Mouse (Mus musculus) G1E (cell line): Measurements from ENCODE around the gene Fdps. TPM values are rescaled to one million over a fixed set of nuclear protein-coding genes. Genes with fewer than 3 reads are reported as not detected.

Source experiments
- ATAC-seq: 2 replicates; pipeline ENCODE4 v1.8.0; 2016; ENCODE audit warnings: mild to moderate bottlenecking; ENCODE audit not compliant: insufficient number of reproducible peaks, poor library complexity, low FRiP score, severe bottlenecking; ENCODE audit errors: extremely low read depth
- DNase-seq: peaks from one replicate; pipeline ENCODE4 v3.0.0; 2012; ENCODE audit warnings: low spot score
- H3K27me3 ChIP-seq: 2 replicates; pipeline ENCODE4 v1.6.1; 2012; ENCODE audit warnings: mild to moderate bottlenecking, low read length, inconsistent platforms; ENCODE audit not compliant: insufficient read depth
- H3K36me3 ChIP-seq: replicated peaks from 2 replicates; pipeline ENCODE3; 2012; ENCODE audit warnings: mild to moderate bottlenecking, inconsistent platforms
- H3K4me1 ChIP-seq: 2 replicates; pipeline ENCODE4 v1.6.1; 2012; ENCODE audit warnings: low read depth, low read length, inconsistent platforms, mixed read lengths; ENCODE audit not compliant: insufficient read depth
- H3K4me3 ChIP-seq: 2 replicates; pipeline ENCODE4 v1.5.1; 2012; ENCODE audit warnings: low read depth, mild to moderate bottlenecking, inconsistent platforms, low read length, moderate library complexity, mixed read lengths
- H3K9me3 ChIP-seq: replicated peaks from 2 replicates; pipeline ENCODE4 v1.6.1; 2012; ENCODE audit warnings: inconsistent platforms
- CTCF ChIP-seq: IDR thresholded peaks from 2 replicates; pipeline ENCODE4 v1.5.1; 2012; ENCODE audit warnings: low read depth, low read length, inconsistent platforms, mixed read lengths
- GATA1 ChIP-seq: IDR thresholded peaks from 2 replicates; pipeline ENCODE4 v1.6.1; 2012; ENCODE audit warnings: borderline replicate concordance, low read length, inconsistent platforms, mixed read lengths
- GATA2 ChIP-seq: IDR thresholded peaks from 2 replicates; pipeline ENCODE4 v1.6.1; 2012; ENCODE audit warnings: low read depth, low read length, inconsistent platforms, borderline replicate concordance
- POLR2AphosphoS5 ChIP-seq: IDR thresholded peaks from 2 replicates; pipeline ENCODE4 v1.6.1; 2012; ENCODE audit warnings: low read depth, low read length, inconsistent platforms; ENCODE audit not compliant: insufficient replicate concordance
- TAL1 ChIP-seq: conservative IDR thresholded peaks from 2 replicates; pipeline ENCODE4 v1.6.1; 2012; ENCODE audit warnings: low read depth, low read length, inconsistent platforms, mixed read lengths
- polyA plus RNA-seq: library from polyadenylated mRNA; stranded (reverse); fragments of >175 nt; gene quantifications from 2 replicates; pipeline ENCODE4 v1.2.3, GENCODE M21; 2012
- total RNA-seq, 2 experiments: library from RNA; stranded (forward) in 1 of 2; stranded (reverse) in 1 of 2; fragments of 200-1000 nt in 1 of 2; fragments of >200 nt in 1 of 2; fragmentation: Nextera tagmentation in 1 of 2; gene quantifications; 2 replicates each; pipeline ENCODE4 v1.2.3; 2014 to 2017

Gene Fdps
- total RNA-seq (2014; fragmentation: Nextera tagmentation) = 59.4 and 73.1 TPM in 2 replicates
- total RNA-seq (2017) = 481 and 571 TPM in 2 replicates
- polyA plus RNA-seq = 11.2 and 22.5 TPM in 2 replicates

GRCm38 (mm10) chr3:89101812-89102494, at the start of gene Fdps:
Fdps (minus strand) TSS chr3:89101959.
- Histone ChIP-seq H3K4me1 (peaks cover 65% of the 10 kb centered on the region), H3K9me3 (no peaks in the 10 kb centered on the region), H3K27me3 (no peaks in the 10 kb centered on the region), H3K4me3 (peak within 1 kb of the TSS; percentile 87), H3K36me3 (peaks cover 41% of the 10 kb centered on the region)
- TF ChIP-seq CTCF = no peak
- no peak for TF ChIP-seq TAL1
- TF ChIP-seq POLR2AphosphoS5 = no peak
- TF ChIP-seq GATA1 = no peak
- TF ChIP-seq GATA2 = no peak
- DNase-seq (peak; percentile 93), ATAC-seq (peak; percentile 98)

- Histone ChIP-seq H3K4me3 (no peak overlapping the region; the same call in 1 of the 2 replicates), H3K4me1 (peaks cover 62% of the 10 kb centered on the region), H3K9me3 (no peaks in the 10 kb centered on the region), H3K36me3 (peaks cover 41% of the 10 kb centered on the region), H3K27me3 (peaks cover 19% of the 10 kb centered on the region)
- ATAC-seq (no peak), DNase-seq (no peak)
- TF ChIP-seq POLR2AphosphoS5 (peak; percentile 80; the same call in 1 of the 2 replicates), GATA2 (no peak), TAL1 (no peak), CTCF (no peak), GATA1 (no peak)
Measured at GRCm38 (mm10) chr3:89148567-89148966, 46.8 kb upstream of the Fdps start.

- H3K36me3 ChIP-seq = peaks cover 47% of the 10 kb centered on the region
- TF ChIP-seq POLR2AphosphoS5 (no peak; the same call in 1 of the 2 replicates), GATA2 (no peak), CTCF (no peak), TAL1 (no peak), GATA1 (no peak)
- H3K27me3 ChIP-seq = peaks cover 18% of the 10 kb centered on the region
- no peaks in the 10 kb centered on the region for H3K9me3 ChIP-seq
- DNase-seq (peak; percentile 15), ATAC-seq (no peak)
- peak overlapping the region; percentile 66; the same call in 1 of the 2 replicates for H3K4me3 ChIP-seq
- peaks cover 67% of the 10 kb centered on the region for H3K4me1 ChIP-seq
Measured at GRCm38 (mm10) chr3:89147979-89148311, 46.2 kb upstream of the Fdps start.

- Histone ChIP-seq H3K4me1 (peaks cover 69% of the 10 kb centered on the region), H3K4me3 (peak overlapping the region; percentile 66; the same call in 1 of the 2 replicates), H3K9me3 (no peaks in the 10 kb centered on the region), H3K27me3 (peaks cover 12% of the 10 kb centered on the region), H3K36me3 (peaks cover 53% of the 10 kb centered on the region)
- ATAC-seq = 0 out of 2 replicates have a peak, but pooled peaks have one; percentile 34
- no peak; the same call in 1 of the 2 replicates for TF ChIP-seq POLR2AphosphoS5
- no peak for TF ChIP-seq GATA2
- TF ChIP-seq CTCF = no peak
- TF ChIP-seq TAL1 = no peak
- TF ChIP-seq GATA1 = no peak
- DNase-seq = peak; percentile 58
Measured at GRCm38 (mm10) chr3:89147101-89147978, 45.6 kb upstream of the Fdps start.

- Histone ChIP-seq H3K4me1 (peaks cover 75% of the 10 kb centered on the region), H3K9me3 (no peaks in the 10 kb centered on the region), H3K27me3 (peaks cover 6% of the 10 kb centered on the region), H3K4me3 (no peak overlapping the region), H3K36me3 (peaks cover 71% of the 10 kb centered on the region)
- no peak for DNase-seq
- TF ChIP-seq GATA2 (no peak), TAL1 (no peak), POLR2AphosphoS5 (no peak), CTCF (no peak), GATA1 (no peak)
- no peak for ATAC-seq
Measured at GRCm38 (mm10) chr3:89145566-89145965, 43.8 kb upstream of the Fdps start.

- H3K36me3 ChIP-seq = peaks cover 78% of the 10 kb centered on the region
- DNase-seq (no peak), ATAC-seq (no peak)
- no peak for TF ChIP-seq TAL1
- no peak for TF ChIP-seq GATA2
- no peak for TF ChIP-seq POLR2AphosphoS5
- TF ChIP-seq CTCF = no peak
- no peak for TF ChIP-seq GATA1
- H3K9me3 ChIP-seq = no peaks in the 10 kb centered on the region
- H3K4me3 ChIP-seq = no peak overlapping the region
- H3K27me3 ChIP-seq = no peaks in the 10 kb centered on the region; the same call in 1 of the 2 replicates
- peaks cover 80% of the 10 kb centered on the region for H3K4me1 ChIP-seq
Measured at GRCm38 (mm10) chr3:89144821-89145220, 43.1 kb upstream of the Fdps start.
